Mouse (Mus musculus) liver, embryonic 16.5 days (tissue): ENCODE results near the gene Zyx. TPM values are rescaled to one million over a fixed set of nuclear protein-coding genes. Genes with fewer than 3 reads are reported as not detected.

Experiments used
- ATAC-seq: fragments of 200-750 bp; cut with Nextera tagmentation; 2 replicates; pipeline ENCODE4 v1.8.0; 2017; ENCODE audit warnings: low read depth, mild to moderate bottlenecking, moderate number of reproducible peaks, moderate library complexity
- H3K27ac ChIP-seq: fragments of 300-500 bp; sonication (generic); 2 replicates; pipeline ENCODE4 v1.5.1; 2014; ENCODE audit warnings: mild to moderate bottlenecking, low read length
- H3K27me3 ChIP-seq: fragments of 300-500 bp; sonication (generic); 2 replicates; pipeline ENCODE4 v1.6.1; 2014; ENCODE audit warnings: low read depth, low read length, mixed read lengths; ENCODE audit not compliant: control insufficient read depth, insufficient read depth
- H3K36me3 ChIP-seq: fragments of 300-500 bp; sonication (generic); 2 replicates; pipeline ENCODE4 v1.6.1; 2014; ENCODE audit warnings: mild to moderate bottlenecking; ENCODE audit not compliant: control insufficient read depth, insufficient read depth
- H3K4me1 ChIP-seq: fragments of 300-500 bp; sonication (generic); 2 replicates; pipeline ENCODE4 v1.6.1; 2014; ENCODE audit warnings: low read depth, low read length, mixed read lengths; ENCODE audit not compliant: control insufficient read depth
- H3K4me2 ChIP-seq: fragments of 300-500 bp; sonication (generic); 2 replicates; pipeline ENCODE4 v1.6.1; 2014; ENCODE audit warnings: low read depth, low read length, mixed read lengths
- H3K4me3 ChIP-seq: fragments of 300-500 bp; sonication (generic); 2 replicates; pipeline ENCODE4 v1.5.1; 2014; ENCODE audit warnings: low read depth, mild to moderate bottlenecking, low read length
- H3K9ac ChIP-seq: fragments of 300-500 bp; sonication (generic); 2 replicates; pipeline ENCODE4 v1.6.1; 2014; ENCODE audit warnings: low read depth, low read length
- H3K9me3 ChIP-seq: fragments of 300-500 bp; sonication (generic); replicated peaks from 2 replicates; pipeline ENCODE4 v1.6.1; 2016; ENCODE audit warnings: low read length; ENCODE audit not compliant: control insufficient read depth
- WGBS: fragments of 180-500 bp; shearing (Covaris S2); extraction: QIAGEN DNeasy Blood & Tissue Kit; methylation state at CpG from one replicate; pipeline ENCODE4 v1.1.7; 2014; ENCODE audit not compliant: insufficient replicate concordance; 5-methylcytosine and 5-hydroxymethylcytosine counted together
- polyA plus RNA-seq: library from polyadenylated mRNA; unstranded; fragments of >200 nt; fragmentation: Nextera tagmentation; extraction: Ambion mirVana; gene quantifications from 2 replicates; pipeline ENCODE4 v1.2.1, GENCODE M21; 2015

Zyx gene
- polyA plus RNA-seq, 1 experiment from 2014 or later: 43.2 TPM

- Histone ChIP-seq H3K9me3 (no peaks in the 10 kb centered on the region), H3K9ac (no peak overlapping the region), H3K4me1 (no peaks in the 10 kb centered on the region), H3K27me3 (no peaks in the 10 kb centered on the region), H3K27ac (no peak overlapping the region), H3K36me3 (peaks cover 14% of the 10 kb centered on the region), H3K4me2 (no peak overlapping the region), H3K4me3 (no peak overlapping the region)
- WGBS: 68% methylated on average over 13 of the region's 13 CpGs
- no peak for ATAC-seq
Measured at GRCm38 (mm10) chr6:42361041-42361895, 11.8 kb downstream of the Zyx start.

- 60% methylated on average over 1 of the region's 1 CpGs for WGBS
- no peak for ATAC-seq
Measured at GRCm38 (mm10) chr6:42362074-42362473, 12.6 kb downstream of the Zyx start.

DNA sequence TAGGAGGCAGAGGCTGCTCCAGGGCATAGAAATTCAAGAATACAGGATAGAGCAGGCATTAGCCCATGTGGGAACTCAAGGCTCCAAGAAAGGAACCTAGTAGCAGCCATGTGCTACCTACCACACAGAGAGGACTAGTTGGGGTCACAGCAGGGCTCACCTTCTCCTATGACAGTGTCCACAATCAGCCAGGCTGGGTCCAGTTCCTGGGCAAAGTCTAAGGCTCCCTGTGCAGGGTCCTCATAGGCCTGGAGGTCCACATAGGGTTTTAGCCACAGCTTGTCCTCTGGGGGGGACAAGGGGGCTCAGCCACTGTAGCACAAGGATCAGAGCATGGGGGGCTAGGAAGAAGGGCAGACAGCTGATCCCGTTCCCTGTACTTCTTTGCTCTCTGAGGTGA is 13.1 kb downstream of the Zyx start:
- H3K27ac ChIP-seq: no peak overlapping the region
- no peaks in the 10 kb centered on the region for H3K9me3 ChIP-seq
- H3K4me3 ChIP-seq: no peak overlapping the region
- WGBS: 82% methylated on average over 1 of the region's 1 CpGs
- no peaks in the 10 kb centered on the region for H3K27me3 ChIP-seq
- no peak overlapping the region for H3K4me2 ChIP-seq
- no peak for ATAC-seq
- H3K4me1 ChIP-seq: no peaks in the 10 kb centered on the region
- H3K9ac ChIP-seq: no peak overlapping the region
- H3K36me3 ChIP-seq: peaks cover 9% of the 10 kb centered on the region

More at GRCm38 (mm10) chr6:42362074-42362473, 12.6 kb downstream of the Zyx start:
- Histone ChIP-seq H3K4me1 (no peaks in the 10 kb centered on the region), H3K9me3 (no peaks in the 10 kb centered on the region), H3K27ac (no peak overlapping the region), H3K4me3 (no peak overlapping the region), H3K36me3 (peaks cover 10% of the 10 kb centered on the region), H3K9ac (no peak overlapping the region), H3K4me2 (no peak overlapping the region), H3K27me3 (no peaks in the 10 kb centered on the region)

- 33% methylated on average over 3 of the region's 3 CpGs for WGBS
- Histone ChIP-seq H3K9me3 (no peaks in the 10 kb centered on the region), H3K4me3 (no peak overlapping the region), H3K4me2 (no peak overlapping the region), H3K9ac (no peak overlapping the region), H3K4me1 (no peaks in the 10 kb centered on the region), H3K36me3 (peaks cover 4% of the 10 kb centered on the region; the same call in 1 of the 2 replicates), H3K27ac (no peak overlapping the region), H3K27me3 (no peaks in the 10 kb centered on the region)
- ATAC-seq: no peak
Measured at GRCm38 (mm10) chr6:42362974-42363373, 13.5 kb downstream of the Zyx start.

- H3K27me3 ChIP-seq: no peaks in the 10 kb centered on the region
- H3K9ac ChIP-seq: no peak overlapping the region
- no peak overlapping the region for H3K4me3 ChIP-seq
- ATAC-seq: no peak
- no peaks in the 10 kb centered on the region for H3K9me3 ChIP-seq
- no peaks in the 10 kb centered on the region for H3K4me1 ChIP-seq
- H3K36me3 ChIP-seq: no peaks in the 10 kb centered on the region
- no peak overlapping the region for H3K27ac ChIP-seq
- 62% methylated on average over 4 of the region's 4 CpGs for WGBS
- H3K4me2 ChIP-seq: no peak overlapping the region
Measured at GRCm38 (mm10) chr6:42364066-42364465, 14.6 kb downstream of the Zyx start.

- Histone ChIP-seq H3K27ac (no peak overlapping the region), H3K27me3 (no peaks in the 10 kb centered on the region), H3K36me3 (no peaks in the 10 kb centered on the region), H3K4me2 (no peak overlapping the region), H3K9me3 (no peaks in the 10 kb centered on the region), H3K4me3 (no peak overlapping the region), H3K9ac (no peak overlapping the region), H3K4me1 (no peaks in the 10 kb centered on the region)
- no peak for ATAC-seq
- WGBS: 82% methylated on average over 15 of the region's 15 CpGs
Measured at GRCm38 (mm10) chr6:42364607-42365006, 15.2 kb downstream of the Zyx start.

- Histone ChIP-seq H3K27me3 (no peaks in the 10 kb centered on the region), H3K4me2 (no peak overlapping the region), H3K9ac (no peak overlapping the region), H3K27ac (no peak overlapping the region), H3K36me3 (no peaks in the 10 kb centered on the region), H3K4me1 (no peaks in the 10 kb centered on the region), H3K4me3 (no peak overlapping the region), H3K9me3 (no peaks in the 10 kb centered on the region)
- ATAC-seq: no peak
- WGBS: 59% methylated on average over 6 of the region's 6 CpGs
Measured at GRCm38 (mm10) chr6:42365215-42365614, 15.8 kb downstream of the Zyx start.

- ATAC-seq: 0 out of 2 replicates have a peak, but pooled peaks have one; percentile 27
- Histone ChIP-seq H3K4me2 (no peak overlapping the region), H3K36me3 (no peaks in the 10 kb centered on the region), H3K27me3 (no peaks in the 10 kb centered on the region), H3K4me1 (no peaks in the 10 kb centered on the region; the same call in 1 of the 2 replicates), H3K9me3 (no peaks in the 10 kb centered on the region), H3K4me3 (no peak overlapping the region), H3K27ac (no peak overlapping the region), H3K9ac (no peak overlapping the region)
- 46% methylated on average over 3 of the region's 3 CpGs for WGBS
Measured at GRCm38 (mm10) chr6:42369870-42370269, 20.4 kb downstream of the Zyx start.

GRCm38 (mm10) chr6:42370630-42371363 is 21.4 kb downstream of the Zyx start:
- no peaks in the 10 kb centered on the region for H3K36me3 ChIP-seq
- no peaks in the 10 kb centered on the region; the same call in 1 of the 2 replicates for H3K4me1 ChIP-seq
- H3K4me2 ChIP-seq: no peak overlapping the region
- no peak overlapping the region for H3K27ac ChIP-seq
- no peak for ATAC-seq
- WGBS: 45% methylated on average over 4 of the region's 4 CpGs
- no peaks in the 10 kb centered on the region for H3K27me3 ChIP-seq
- no peak overlapping the region for H3K9ac ChIP-seq
- H3K4me3 ChIP-seq: no peak overlapping the region
- H3K9me3 ChIP-seq: no peaks in the 10 kb centered on the region
